Mouse (Mus musculus): Measurements from ENCODE around the gene Cdkal1.

DNA sequence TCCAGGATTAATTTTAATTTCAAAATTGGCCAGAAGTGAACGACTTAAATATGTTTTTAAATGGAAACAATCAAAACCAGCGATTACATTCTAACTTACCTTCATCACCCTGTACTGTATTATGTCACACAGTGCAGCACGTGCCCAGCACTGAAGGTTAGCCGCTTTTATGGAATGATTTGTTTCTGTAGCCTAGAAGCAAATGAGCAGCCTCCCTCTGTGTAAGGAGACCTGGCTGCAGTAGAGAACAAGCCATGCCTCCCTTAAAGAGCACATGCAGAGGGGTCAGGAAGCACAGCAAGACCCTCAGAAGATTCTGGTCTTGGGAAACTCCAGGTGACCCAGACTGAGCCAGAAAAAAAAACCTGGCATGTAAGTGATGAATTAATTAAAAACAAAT lies 459.8 kb downstream of the Cdkal1 start:
- TF ChIP-seq GATA1 (IDR thresholded peaks at IDR 0.05; ENCODE audit: borderline replicate concordance, low read length) = no peak
- TF ChIP-seq FLI1 (IDR thresholded peaks at IDR 0.05; ENCODE audit: low read length) = no peak

Data from megakaryocyte, embryonic 14.5 days (primary cell).